Mouse (Mus musculus): ENCODE measurements around the gene Npas2. TPM values are rescaled to one million over a fixed set of nuclear protein-coding genes. Genes with fewer than 3 reads are reported as not detected.

Npas2 gene
- total and polyA plus RNA-seq, 3 experiments: not detected

DNA sequence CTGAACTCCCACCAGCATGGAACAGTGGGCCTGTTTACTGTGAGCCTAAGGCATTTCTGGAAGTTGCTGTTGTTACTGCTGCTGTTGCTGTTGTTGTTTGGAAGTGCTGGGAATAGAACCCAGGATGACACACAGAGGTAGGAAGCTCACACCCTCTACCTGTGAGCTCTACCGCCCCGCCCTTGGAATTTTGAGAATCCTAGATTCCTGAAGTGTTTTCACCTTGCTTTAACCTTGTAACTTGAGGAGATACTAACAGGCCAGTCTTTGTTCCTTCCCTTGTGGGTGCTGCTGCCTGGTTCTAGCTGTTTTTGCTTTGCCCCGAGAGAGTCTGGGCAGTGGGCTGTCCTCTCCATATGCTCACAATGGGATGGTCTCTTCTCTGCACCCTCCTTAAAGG lies 98.5 kb downstream of the Npas2 start:
- DNase-seq (ENCODE audit: low read depth, low spot score): no peak

DNA sequence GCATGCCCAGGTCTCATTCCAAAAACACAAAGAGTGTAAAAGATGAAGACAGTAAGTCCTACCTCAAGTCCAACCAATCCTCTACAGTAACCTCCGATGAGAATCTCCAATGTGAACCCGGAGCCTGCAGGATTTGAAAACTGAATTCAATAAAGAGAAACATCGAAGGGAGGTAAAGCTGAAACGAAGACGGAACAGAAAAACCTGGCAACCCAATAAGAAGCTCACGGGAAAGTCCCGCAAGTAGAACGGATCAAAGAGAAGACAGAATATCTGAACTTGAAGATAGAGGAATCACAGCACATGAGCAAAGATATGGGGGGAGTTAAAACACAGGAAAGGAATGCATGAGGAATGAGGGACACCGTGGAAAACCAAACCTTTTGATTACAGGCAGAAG lies 104.8 kb downstream of the Npas2 start:
- no peaks in the 10 kb centered on the region for H3K4me1 ChIP-seq (ENCODE audit: control insufficient read depth in 1 of 2, insufficient read depth in 2 of 2, low read length in 2 of 2)
- H3K27me3 ChIP-seq (ENCODE audit: control insufficient read depth in 1 of 2, insufficient read depth in 2 of 2, low read length in 2 of 2): no peaks in the 10 kb centered on the region
- H3K79me2 ChIP-seq (ENCODE audit: control insufficient read depth, insufficient read depth, low read length, poor library complexity): no peaks in the 10 kb centered on the region
- DNase-seq (ENCODE audit: low read depth, low spot score): no peak
- H3K9ac ChIP-seq (ENCODE audit: control insufficient read depth, low read depth, low read length, poor library complexity, severe bottlenecking): no peak overlapping the region
- no peaks in the 10 kb centered on the region for H3K36me3 ChIP-seq (ENCODE audit: control insufficient read depth in 1 of 2, insufficient read depth in 2 of 2, low read length in 2 of 2)
- TF ChIP-seq BHLHE40 (IDR thresholded peaks at IDR 0.05; ENCODE audit: borderline replicate concordance, low read depth, low read length): no peak
- TF ChIP-seq MAFK (IDR thresholded peaks at IDR 0.05; ENCODE audit: borderline replicate concordance, low read depth, low read length): no peak
- TF ChIP-seq CTCF (IDR thresholded peaks at IDR 0.05 in 2 of 3, conservative IDR thresholded peaks at IDR 0.05 in 1 of 3; ENCODE audit: control insufficient read depth in 1 of 3, insufficient read depth in 1 of 3, low read depth in 2 of 3, low read length in 3 of 3, poor library complexity in 1 of 3, severe bottlenecking in 1 of 3): no peak
- no peak for TF ChIP-seq ZNF384 (IDR thresholded peaks at IDR 0.05; ENCODE audit: low read depth, low read length)
- no peak overlapping the region for H3K4me3 ChIP-seq (ENCODE audit: control insufficient read depth in 1 of 2, insufficient read depth in 1 of 2, low read depth in 2 of 2, low read length in 2 of 2)
- H3K9me3 ChIP-seq (replicated peaks; ENCODE audit: insufficient read depth, low read length): no peaks in the 10 kb centered on the region
- H3K27ac ChIP-seq (ENCODE audit: control insufficient read depth, low read depth, low read length): no peak overlapping the region

More for the DNA sequence above, 98.5 kb downstream of the Npas2 start:
- H3K9me3 ChIP-seq (replicated peaks; ENCODE audit: insufficient read depth, low read length): no peaks in the 10 kb centered on the region
- no peak overlapping the region for H3K9ac ChIP-seq (ENCODE audit: control insufficient read depth, low read depth, low read length, poor library complexity, severe bottlenecking)
- no peak for TF ChIP-seq TCF12 (IDR thresholded peaks at IDR 0.05; ENCODE audit: low read depth, low read length)
- TF ChIP-seq ZMIZ1 (IDR thresholded peaks at IDR 0.05; ENCODE audit: low read depth, low read length): no peak
- no peak for TF ChIP-seq CHD2 (IDR thresholded peaks at IDR 0.05; ENCODE audit: low read length)
- TF ChIP-seq ETS1 (IDR thresholded peaks at IDR 0.05; ENCODE audit: low read depth, low read length): no peak
- no peak for TF ChIP-seq MAFK (IDR thresholded peaks at IDR 0.05; ENCODE audit: borderline replicate concordance, low read depth, low read length)
- no peak for TF ChIP-seq POLR2AphosphoS5 (IDR thresholded peaks at IDR 0.05; ENCODE audit: borderline replicate concordance, low read depth, low read length)
- TF ChIP-seq BHLHE40 (IDR thresholded peaks at IDR 0.05; ENCODE audit: borderline replicate concordance, low read depth, low read length): no peak
- no peaks in the 10 kb centered on the region; a peak in 2 of 4 replicates for H3K27me3 ChIP-seq (ENCODE audit: control insufficient read depth in 1 of 2, insufficient read depth in 2 of 2, low read length in 2 of 2)
- H3K27ac ChIP-seq (ENCODE audit: control insufficient read depth, low read depth, low read length): no peak overlapping the region
- H3K79me2 ChIP-seq (ENCODE audit: control insufficient read depth, insufficient read depth, low read length, poor library complexity): no peaks in the 10 kb centered on the region
- no peaks in the 10 kb centered on the region for H3K4me1 ChIP-seq (ENCODE audit: control insufficient read depth in 1 of 2, insufficient read depth in 2 of 2, low read length in 2 of 2)
- H3K4me3 ChIP-seq (ENCODE audit: control insufficient read depth in 1 of 2, insufficient read depth in 1 of 2, low read depth in 2 of 2, low read length in 2 of 2): no peak overlapping the region
- H3K36me3 ChIP-seq (ENCODE audit: control insufficient read depth in 1 of 2, insufficient read depth in 2 of 2, low read length in 2 of 2): no peaks in the 10 kb centered on the region

GRCm38 (mm10) chr1:39300243-39300642 lies 106.7 kb downstream of the Npas2 start:
- Histone ChIP-seq H3K36me3 (ENCODE audit: control insufficient read depth in 1 of 2, insufficient read depth in 2 of 2, low read length in 2 of 2) (no peaks in the 10 kb centered on the region), H3K27ac (ENCODE audit: control insufficient read depth, low read depth, low read length) (no peak overlapping the region)

More at GRCm38 (mm10) chr1:39300243-39300642, 106.7 kb downstream of the Npas2 start:
- Histone ChIP-seq H3K4me3 (ENCODE audit: control insufficient read depth in 1 of 2, insufficient read depth in 1 of 2, low read depth in 2 of 2, low read length in 2 of 2) (no peak overlapping the region), H3K4me1 (ENCODE audit: control insufficient read depth in 1 of 2, insufficient read depth in 2 of 2, low read length in 2 of 2) (no peaks in the 10 kb centered on the region), H3K9ac (ENCODE audit: control insufficient read depth, low read depth, low read length, poor library complexity, severe bottlenecking) (no peak overlapping the region), H3K27me3 (ENCODE audit: control insufficient read depth in 1 of 2, insufficient read depth in 2 of 2, low read length in 2 of 2) (no peaks in the 10 kb centered on the region; a peak in 1 of 4 replicates), H3K79me2 (ENCODE audit: control insufficient read depth, insufficient read depth, low read length, poor library complexity) (no peaks in the 10 kb centered on the region), H3K9me3 (replicated peaks; ENCODE audit: insufficient read depth, low read length) (no peaks in the 10 kb centered on the region)
- no peak for TF ChIP-seq CHD1 (IDR thresholded peaks at IDR 0.05; ENCODE audit: low read depth, low read length)
- no peak for TF ChIP-seq RCOR1 (IDR thresholded peaks at IDR 0.05; ENCODE audit: low read depth, low read length)
- TF ChIP-seq ELF1 (IDR thresholded peaks at IDR 0.05; ENCODE audit: low read depth, low read length): no peak
- TF ChIP-seq UBTF (IDR thresholded peaks at IDR 0.05; ENCODE audit: borderline replicate concordance, insufficient read depth, low read depth, low read length): no peak
- no peak for TF ChIP-seq GABPA (IDR thresholded peaks at IDR 0.05; ENCODE audit: low read depth, low read length)
- no peak for TF ChIP-seq GATA1 (IDR thresholded peaks at IDR 0.05; ENCODE audit: low read depth, low read length)
- TF ChIP-seq JUND (IDR thresholded peaks at IDR 0.05; ENCODE audit: low read depth, low read length): no peak
- TF ChIP-seq HCFC1 (IDR thresholded peaks at IDR 0.05; ENCODE audit: low read depth, low read length): no peak
- no peak for TF ChIP-seq ZNF384 (IDR thresholded peaks at IDR 0.05; ENCODE audit: low read depth, low read length)
- no peak for TF ChIP-seq ETS1 (IDR thresholded peaks at IDR 0.05; ENCODE audit: low read depth, low read length)
- no peak for TF ChIP-seq MAFK (IDR thresholded peaks at IDR 0.05; ENCODE audit: borderline replicate concordance, low read depth, low read length)
- TF ChIP-seq NELFE (IDR thresholded peaks at IDR 0.05; ENCODE audit: low read depth, low read length): no peak
- TF ChIP-seq TAL1 (IDR thresholded peaks at IDR 0.05; ENCODE audit: low read length): no peak
- TF ChIP-seq CTCF (IDR thresholded peaks at IDR 0.05 in 2 of 3, conservative IDR thresholded peaks at IDR 0.05 in 1 of 3; ENCODE audit: control insufficient read depth in 1 of 3, insufficient read depth in 1 of 3, low read depth in 2 of 3, low read length in 3 of 3, poor library complexity in 1 of 3, severe bottlenecking in 1 of 3): no peak
- TF ChIP-seq SMC3 (IDR thresholded peaks at IDR 0.05; ENCODE audit: low read depth, low read length): no peak
- TF ChIP-seq MAX (IDR thresholded peaks at IDR 0.05; ENCODE audit: low read length): no peak
- no peak for TF ChIP-seq CHD2 (IDR thresholded peaks at IDR 0.05; ENCODE audit: low read length)
- TF ChIP-seq E2F4 (IDR thresholded peaks at IDR 0.05; ENCODE audit: borderline replicate concordance, low read depth, low read length): no peak
- TF ChIP-seq KAT2A (conservative IDR thresholded peaks at IDR 0.05; ENCODE audit: low read depth, low read length): no peak
- DNase-seq (ENCODE audit: low read depth, low spot score): no peak

Data from MEL (cell line).